Mouse (Mus musculus): Measurements from ENCODE around the gene Camta1. TPM values are rescaled to one million over a fixed set of nuclear protein-coding genes. Genes with fewer than 3 reads are reported as not detected.

Gene Camta1
- polyA plus RNA-seq, 1 experiment from 2014 or later, result 66.4 TPM

DNA sequence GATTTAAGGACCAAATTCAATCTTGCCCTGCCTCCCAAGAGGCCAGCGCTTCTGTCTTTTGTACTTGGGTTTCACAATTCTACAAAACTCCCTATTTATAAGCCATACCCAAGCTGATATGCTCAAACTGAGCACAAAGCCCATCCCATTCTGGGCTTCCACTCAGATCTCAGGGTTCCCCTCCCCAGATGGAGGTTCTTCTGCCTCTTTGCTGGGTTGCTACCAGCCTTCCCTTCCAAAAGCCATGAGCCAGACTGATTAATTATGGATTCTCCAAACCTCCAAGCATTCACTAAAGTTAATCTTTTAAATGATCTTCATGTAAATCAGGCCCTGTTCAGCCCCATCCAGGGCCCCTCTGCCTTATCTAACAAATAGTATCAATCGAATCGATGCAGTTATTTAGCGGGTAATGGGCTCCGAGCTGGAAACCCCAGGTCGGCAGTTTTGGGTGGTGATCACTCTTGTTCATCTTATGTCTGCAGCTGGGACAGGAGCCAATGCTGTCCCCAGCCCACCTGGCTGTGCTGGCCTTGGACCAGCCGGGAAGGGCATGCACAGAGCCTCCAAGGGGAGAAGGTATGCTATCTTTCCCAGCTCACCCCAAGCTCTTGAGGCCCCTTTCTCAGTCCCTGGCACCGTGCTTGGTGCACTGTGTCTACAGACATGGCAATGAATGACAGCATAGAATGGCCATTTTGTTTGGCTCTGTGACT, 534.5 kb downstream of the Camta1 start:
- no peak overlapping the region for H3K9ac ChIP-seq
- ATAC-seq (ENCODE audit: insufficient number of reproducible peaks, low FRiP score, low TSS enrichment, low read depth), result no peak
- peaks cover 4% of the 10 kb centered on the region; the same call in 1 of the 2 replicates for H3K27me3 ChIP-seq
- no peak overlapping the region for H3K4me3 ChIP-seq
- WGBS, result 93% methylated on average over 8 of the region's 8 CpGs
- no peaks in the 10 kb centered on the region for H3K9me3 ChIP-seq
- H3K4me1 ChIP-seq, result no peaks in the 10 kb centered on the region
- no peak overlapping the region for H3K27ac ChIP-seq
- no peaks in the 10 kb centered on the region for H3K36me3 ChIP-seq
- H3K4me2 ChIP-seq, result no peak overlapping the region

DNA sequence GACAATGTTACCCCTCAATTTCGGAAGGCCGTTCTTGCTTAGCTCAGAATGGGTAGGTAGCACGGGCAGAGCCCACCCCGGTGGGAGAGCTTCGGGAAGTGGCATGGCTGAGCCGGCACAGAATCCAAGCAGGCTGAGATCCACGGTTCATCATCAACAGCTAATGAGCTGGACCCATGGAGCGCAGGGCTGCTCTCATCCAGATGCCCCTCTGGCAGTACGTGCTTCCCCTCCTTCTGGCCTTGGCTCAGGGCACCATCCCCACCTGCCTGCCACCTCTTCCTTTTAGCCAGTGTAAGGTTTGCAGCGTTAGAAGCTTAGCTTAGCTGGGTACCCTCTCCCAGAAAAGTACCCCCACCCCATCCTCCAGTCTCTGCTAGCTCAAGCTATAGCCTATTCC, 545.2 kb downstream of the Camta1 start:
- Histone ChIP-seq H3K4me3 (no peak overlapping the region), H3K9me3 (no peaks in the 10 kb centered on the region), H3K27ac (no peak overlapping the region), H3K27me3 (peaks cover 3% of the 10 kb centered on the region; the same call in 1 of the 2 replicates), H3K36me3 (no peaks in the 10 kb centered on the region), H3K9ac (no peak overlapping the region), H3K4me2 (no peak overlapping the region), H3K4me1 (no peaks in the 10 kb centered on the region)
- 75% methylated on average over 10 of the region's 10 CpGs for WGBS
- no peak for ATAC-seq (ENCODE audit: insufficient number of reproducible peaks, low FRiP score, low TSS enrichment, low read depth)

DNA sequence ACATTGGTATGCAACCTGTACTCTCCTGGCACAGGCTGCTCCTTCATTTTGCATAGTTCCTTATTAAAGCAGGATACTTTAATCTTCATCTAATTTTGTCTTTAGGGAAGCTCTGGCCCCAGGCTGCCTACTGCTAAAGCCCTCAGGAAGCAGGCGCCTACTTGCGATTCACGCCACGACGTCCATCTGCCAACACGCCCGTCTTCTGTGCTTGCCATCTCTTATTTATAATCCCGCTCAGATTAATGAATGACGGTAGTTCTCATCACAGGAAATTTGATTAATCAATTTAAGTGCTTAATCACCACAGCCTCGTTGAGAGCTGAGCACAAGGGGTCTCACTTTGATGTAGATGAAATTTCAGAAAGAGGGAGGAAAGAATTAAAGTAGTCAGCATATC, 546.0 kb downstream of the Camta1 start:
- no peak overlapping the region for H3K4me3 ChIP-seq
- no peak overlapping the region for H3K27ac ChIP-seq
- WGBS, result 70% methylated on average over 10 of the region's 10 CpGs
- peaks cover 3% of the 10 kb centered on the region; the same call in 1 of the 2 replicates for H3K27me3 ChIP-seq
- H3K4me2 ChIP-seq, result no peak overlapping the region
- H3K36me3 ChIP-seq, result no peaks in the 10 kb centered on the region
- no peaks in the 10 kb centered on the region for H3K4me1 ChIP-seq
- no peak for ATAC-seq (ENCODE audit: insufficient number of reproducible peaks, low FRiP score, low TSS enrichment, low read depth)
- no peak overlapping the region for H3K9ac ChIP-seq
- H3K9me3 ChIP-seq, result no peaks in the 10 kb centered on the region

DNA sequence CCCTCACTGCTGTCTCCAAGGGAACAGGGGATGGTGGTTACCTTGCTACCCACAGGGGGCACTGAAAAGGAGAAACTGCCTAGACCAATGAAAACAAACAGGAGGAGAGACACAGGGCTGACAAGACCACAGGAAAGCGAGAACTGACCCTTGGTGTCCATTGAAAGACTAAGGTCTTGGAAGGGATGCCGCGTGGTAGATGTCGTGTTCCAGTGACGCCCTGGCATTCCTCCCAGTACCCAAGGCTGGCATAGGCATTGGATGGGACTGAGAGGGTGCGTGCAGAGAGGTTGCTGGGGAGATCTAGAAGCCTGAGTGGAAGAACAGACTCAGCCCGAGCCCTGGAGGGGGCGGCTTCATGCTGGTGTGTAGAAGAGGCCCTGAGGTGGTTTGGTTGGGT, 550.9 kb downstream of the Camta1 start:
- WGBS, result 81% methylated on average over 8 of the region's 8 CpGs
- Histone ChIP-seq H3K4me2 (no peak overlapping the region), H3K27ac (no peak overlapping the region), H3K36me3 (no peaks in the 10 kb centered on the region), H3K9me3 (no peaks in the 10 kb centered on the region), H3K4me3 (no peak overlapping the region), H3K4me1 (no peaks in the 10 kb centered on the region; the same call in 1 of the 2 replicates), H3K27me3 (no peaks in the 10 kb centered on the region), H3K9ac (no peak overlapping the region)
- ATAC-seq (ENCODE audit: insufficient number of reproducible peaks, low FRiP score, low TSS enrichment, low read depth), result no peak

DNA sequence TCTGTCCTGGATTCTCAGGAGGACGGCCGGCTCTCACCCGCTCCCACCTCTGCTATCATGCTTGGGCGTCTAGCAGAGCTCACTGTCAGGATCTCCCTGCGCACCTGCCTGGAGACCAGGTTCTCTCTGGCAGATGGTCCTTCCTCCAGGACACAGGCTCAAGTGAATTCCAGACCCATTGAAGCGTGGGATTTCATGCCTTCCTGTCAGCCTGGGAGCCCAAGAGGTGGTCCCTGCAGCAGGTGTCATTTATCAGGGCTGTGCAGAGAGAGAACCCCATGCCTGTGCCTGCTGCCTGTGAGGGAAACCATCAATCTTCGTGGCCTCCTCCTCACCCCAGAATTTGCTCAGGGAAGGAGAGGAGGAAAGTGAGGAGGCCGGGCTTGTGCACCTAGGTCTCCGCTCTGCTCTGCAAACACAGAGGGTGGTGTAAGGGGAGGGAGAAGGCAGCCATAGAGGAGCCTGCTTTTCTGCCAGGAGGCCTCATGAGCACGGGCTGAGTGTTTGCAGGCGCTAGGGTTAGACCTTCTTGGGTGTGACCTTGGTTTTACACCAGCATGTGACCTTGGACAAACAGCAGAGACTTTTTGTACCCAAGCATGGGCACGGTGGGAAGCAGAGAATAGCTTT, 551.5 kb downstream of the Camta1 start:
- Histone ChIP-seq H3K4me2 (no peak overlapping the region), H3K27me3 (no peaks in the 10 kb centered on the region), H3K4me1 (no peaks in the 10 kb centered on the region; the same call in 1 of the 2 replicates), H3K4me3 (no peak overlapping the region), H3K9ac (no peak overlapping the region), H3K9me3 (no peaks in the 10 kb centered on the region), H3K36me3 (no peaks in the 10 kb centered on the region), H3K27ac (no peak overlapping the region)
- ATAC-seq (ENCODE audit: insufficient number of reproducible peaks, low FRiP score, low TSS enrichment, low read depth), result no peak
- 35% methylated on average over 12 of the region's 12 CpGs for WGBS

DNA sequence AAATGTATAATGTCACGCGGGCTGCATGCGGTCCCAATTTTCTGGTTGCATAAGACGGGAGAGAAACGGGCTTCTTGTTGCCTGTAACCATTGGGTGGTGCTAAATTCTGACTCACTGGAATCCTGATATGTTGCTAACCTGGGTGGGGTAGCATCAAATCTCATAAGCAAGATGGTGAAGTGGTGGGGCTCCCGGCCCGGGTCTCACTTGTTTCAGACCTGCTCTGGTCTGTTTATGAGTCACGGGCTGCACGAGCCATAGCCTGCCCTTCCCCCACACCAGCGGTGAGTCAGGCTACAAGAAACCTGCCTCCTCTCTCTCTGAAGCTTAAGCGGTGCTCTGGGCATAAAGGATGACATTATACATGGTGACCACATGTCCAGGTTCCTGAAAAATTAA, 554.8 kb downstream of the Camta1 start:
- Histone ChIP-seq H3K9ac (no peak overlapping the region), H3K9me3 (no peaks in the 10 kb centered on the region), H3K27ac (no peak overlapping the region), H3K4me3 (no peak overlapping the region), H3K27me3 (no peaks in the 10 kb centered on the region), H3K4me2 (no peak overlapping the region), H3K4me1 (peaks cover 14% of the 10 kb centered on the region), H3K36me3 (no peaks in the 10 kb centered on the region)
- WGBS, result 70% methylated on average over 11 of the region's 11 CpGs
- ATAC-seq (ENCODE audit: insufficient number of reproducible peaks, low FRiP score, low TSS enrichment, low read depth), result no peak

DNA sequence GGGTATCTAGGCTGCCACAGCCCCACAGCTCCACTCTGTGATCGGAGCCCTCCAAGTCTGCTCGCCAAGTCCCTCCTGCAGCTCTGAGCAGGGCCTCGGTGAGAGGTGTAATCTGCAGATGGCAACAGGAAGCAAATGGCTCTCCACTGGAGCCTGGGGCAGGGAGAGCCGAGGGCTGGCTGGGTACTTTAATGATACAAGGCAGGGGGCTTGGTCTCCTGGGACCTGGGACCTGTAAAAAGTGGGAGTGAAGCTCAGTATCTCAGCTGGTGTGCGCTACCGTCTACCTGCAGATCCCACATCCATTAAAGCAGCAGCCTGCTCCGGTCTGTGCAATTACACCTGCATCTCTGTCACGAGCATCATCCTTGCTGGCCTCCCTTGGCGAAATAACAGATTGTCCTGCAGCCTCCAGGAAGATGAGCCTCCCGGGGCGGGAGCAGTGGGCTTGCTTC, 555.3 kb downstream of the Camta1 start:
- ATAC-seq (ENCODE audit: insufficient number of reproducible peaks, low FRiP score, low TSS enrichment, low read depth), result no peak
- WGBS, result 51% methylated on average over 11 of the region's 11 CpGs
- H3K27me3 ChIP-seq, result peaks cover 2% of the 10 kb centered on the region; the same call in 1 of the 2 replicates
- no peak overlapping the region for H3K4me3 ChIP-seq
- H3K4me1 ChIP-seq, result peaks cover 17% of the 10 kb centered on the region
- no peaks in the 10 kb centered on the region for H3K9me3 ChIP-seq
- no peaks in the 10 kb centered on the region for H3K36me3 ChIP-seq
- no peak overlapping the region for H3K4me2 ChIP-seq
- H3K27ac ChIP-seq, result no peak overlapping the region
- no peak overlapping the region for H3K9ac ChIP-seq

DNA sequence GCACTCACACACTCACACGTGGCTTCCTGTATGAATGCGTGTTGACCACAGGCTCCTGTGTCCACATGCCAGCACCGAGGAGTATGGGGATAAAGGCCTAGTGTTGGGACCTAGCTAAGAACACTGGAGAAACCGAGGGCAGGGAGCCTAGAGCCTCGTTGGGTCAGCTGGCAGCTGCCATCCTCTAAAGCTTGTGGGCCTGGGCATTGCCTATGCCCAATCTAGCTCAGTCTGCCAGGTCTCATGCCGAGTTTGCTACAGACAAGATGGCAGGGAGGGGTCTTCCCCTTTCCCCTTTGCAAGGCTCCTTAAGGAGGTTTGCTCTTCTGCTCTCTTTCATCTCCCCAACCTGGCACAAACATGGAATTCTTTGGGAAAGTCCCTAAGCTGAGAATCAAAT, 555.9 kb downstream of the Camta1 start:
- H3K4me1 ChIP-seq, result peaks cover 21% of the 10 kb centered on the region
- H3K9ac ChIP-seq, result no peak overlapping the region
- H3K36me3 ChIP-seq, result no peaks in the 10 kb centered on the region
- H3K27me3 ChIP-seq, result peaks cover 6% of the 10 kb centered on the region
- no peaks in the 10 kb centered on the region for H3K9me3 ChIP-seq
- 83% methylated on average over 6 of the region's 6 CpGs for WGBS
- H3K4me2 ChIP-seq, result no peak overlapping the region
- no peak overlapping the region for H3K4me3 ChIP-seq
- ATAC-seq (ENCODE audit: insufficient number of reproducible peaks, low FRiP score, low TSS enrichment, low read depth), result no peak
- no peak overlapping the region for H3K27ac ChIP-seq

DNA sequence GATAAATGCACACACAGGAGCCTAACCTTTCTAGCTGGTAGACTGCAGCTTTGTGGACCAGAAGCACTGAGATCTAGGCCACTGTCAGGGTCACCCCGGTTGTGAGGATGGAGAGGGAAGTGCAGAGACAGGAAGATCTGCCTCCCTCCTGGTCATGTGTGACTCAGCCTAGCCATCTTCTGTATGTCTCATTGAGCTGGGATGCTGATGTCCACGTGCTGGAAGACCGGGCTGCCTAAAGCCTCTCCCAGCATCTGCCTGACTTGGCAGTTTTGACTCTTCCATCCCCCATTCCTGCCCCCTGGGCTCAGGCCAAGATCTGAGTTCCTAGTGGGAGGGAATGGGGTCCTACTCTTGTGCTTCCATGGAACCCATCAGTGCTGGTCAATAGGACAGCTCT, 557.7 kb downstream of the Camta1 start:
- Histone ChIP-seq H3K27ac (no peak overlapping the region), H3K4me2 (no peak overlapping the region), H3K4me3 (no peak overlapping the region), H3K4me1 (peaks cover 26% of the 10 kb centered on the region), H3K36me3 (no peaks in the 10 kb centered on the region), H3K9ac (no peak overlapping the region), H3K27me3 (peaks cover 20% of the 10 kb centered on the region), H3K9me3 (no peaks in the 10 kb centered on the region)
- ATAC-seq (ENCODE audit: insufficient number of reproducible peaks, low FRiP score, low TSS enrichment, low read depth), result no peak
- WGBS, result 73% methylated on average over 3 of the region's 3 CpGs

DNA sequence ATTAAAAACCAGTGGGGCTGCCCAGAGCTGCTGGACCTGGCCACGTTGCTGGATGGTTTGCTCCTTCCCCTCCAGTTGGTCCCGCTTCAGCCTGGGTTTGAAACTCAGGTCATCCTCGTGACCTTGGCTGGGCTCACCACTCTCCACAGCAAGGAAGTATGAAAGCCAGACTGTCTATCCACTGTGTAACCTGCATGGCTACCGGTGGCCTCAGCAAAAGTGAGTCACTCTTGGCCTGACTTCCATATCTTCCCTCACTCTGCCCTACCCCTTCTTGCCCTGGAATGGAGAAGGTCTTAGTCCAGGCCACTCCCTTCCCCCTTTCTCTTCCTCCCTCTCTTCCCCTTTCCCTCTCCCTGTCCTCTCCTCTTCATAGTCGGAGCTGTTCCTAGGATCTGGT, 558.2 kb downstream of the Camta1 start:
- 70% methylated on average over 5 of the region's 5 CpGs for WGBS
- peaks cover 26% of the 10 kb centered on the region for H3K4me1 ChIP-seq
- no peak overlapping the region for H3K9ac ChIP-seq
- H3K4me3 ChIP-seq, result no peak overlapping the region
- H3K9me3 ChIP-seq, result no peaks in the 10 kb centered on the region
- no peaks in the 10 kb centered on the region for H3K36me3 ChIP-seq
- no peak overlapping the region for H3K27ac ChIP-seq
- H3K27me3 ChIP-seq, result peaks cover 25% of the 10 kb centered on the region
- H3K4me2 ChIP-seq, result no peak overlapping the region
- ATAC-seq (ENCODE audit: insufficient number of reproducible peaks, low FRiP score, low TSS enrichment, low read depth), result no peak

DNA sequence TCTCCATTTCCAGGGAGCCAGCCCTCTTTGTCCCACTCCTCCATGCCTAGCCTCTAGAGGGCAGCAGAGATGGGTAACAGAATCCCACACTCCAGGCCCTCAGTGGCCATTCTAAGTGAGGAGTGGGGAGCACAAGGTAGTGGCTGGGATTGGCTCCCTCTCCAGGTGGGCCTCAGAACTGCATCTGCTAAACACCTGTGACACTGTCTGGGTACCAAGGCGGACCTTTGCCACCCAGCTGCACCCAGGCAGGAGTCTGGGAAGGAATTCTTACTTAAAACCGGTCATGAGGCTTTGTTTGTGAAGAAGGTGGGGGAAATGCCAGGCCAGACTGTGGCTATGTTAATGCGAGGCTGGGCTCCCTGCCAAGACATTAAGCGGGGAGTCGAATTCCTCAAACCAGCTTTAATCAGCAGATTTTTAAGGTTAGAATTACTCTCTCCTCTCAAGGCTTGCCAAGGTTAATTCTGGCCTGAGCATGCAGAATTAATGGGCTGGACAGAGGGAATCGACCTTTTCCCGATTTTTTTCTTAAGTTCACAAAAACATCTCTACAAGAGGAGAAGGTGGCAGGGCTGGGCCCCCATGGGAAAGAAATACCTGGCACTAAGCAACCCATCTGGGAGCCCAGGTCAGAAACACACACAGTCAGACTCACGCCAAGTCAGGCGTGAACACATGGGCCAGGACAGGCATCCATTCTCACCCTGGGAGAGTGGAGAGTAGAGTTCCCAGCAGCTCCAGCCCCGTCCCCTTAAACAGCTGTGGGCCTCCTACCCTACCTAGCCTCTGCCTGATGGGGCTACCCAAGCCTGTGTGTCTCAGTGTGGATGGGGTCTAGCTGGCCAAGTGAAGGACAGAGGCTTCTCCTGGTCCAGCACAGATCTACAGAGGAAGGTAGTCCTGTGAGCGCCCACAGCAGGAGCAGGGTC, 559.2 kb downstream of the Camta1 start:
- no peak overlapping the region for H3K4me2 ChIP-seq
- WGBS, result 23% methylated on average over 11 of the region's 11 CpGs
- peaks cover 26% of the 10 kb centered on the region for H3K4me1 ChIP-seq
- no peak overlapping the region for H3K4me3 ChIP-seq
- H3K36me3 ChIP-seq, result no peaks in the 10 kb centered on the region
- no peak for ATAC-seq (ENCODE audit: insufficient number of reproducible peaks, low FRiP score, low TSS enrichment, low read depth)
- peak overlapping the region; percentile 39; the same call in 1 of the 2 replicates for H3K27ac ChIP-seq
- peaks cover 25% of the 10 kb centered on the region for H3K27me3 ChIP-seq
- no peak overlapping the region for H3K9ac ChIP-seq
- H3K9me3 ChIP-seq, result no peaks in the 10 kb centered on the region

DNA sequence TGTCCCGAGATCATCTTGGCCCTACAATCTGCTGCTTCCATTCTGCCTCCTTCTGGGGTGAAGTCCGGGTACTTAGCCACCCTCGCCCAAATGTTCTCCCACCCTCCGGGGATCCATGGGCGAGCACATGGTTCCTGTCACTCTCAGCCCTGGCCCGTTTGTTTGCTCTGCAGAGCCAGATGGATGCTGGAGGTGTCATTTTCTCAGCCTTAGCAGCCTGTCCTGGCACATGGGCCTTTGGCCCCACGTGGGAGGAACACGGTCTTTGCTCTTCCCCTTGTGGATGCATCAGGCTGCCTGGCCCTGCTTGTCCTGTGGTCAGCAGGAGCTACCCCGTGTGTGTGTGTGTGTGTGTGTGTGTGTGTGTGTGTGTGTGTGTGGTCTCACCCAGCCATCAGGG, 560.3 kb downstream of the Camta1 start:
- no peak for ATAC-seq (ENCODE audit: insufficient number of reproducible peaks, low FRiP score, low TSS enrichment, low read depth)
- Histone ChIP-seq H3K27me3 (peaks cover 25% of the 10 kb centered on the region), H3K4me2 (no peak overlapping the region), H3K4me1 (peaks cover 26% of the 10 kb centered on the region), H3K9me3 (no peaks in the 10 kb centered on the region), H3K36me3 (no peaks in the 10 kb centered on the region), H3K4me3 (no peak overlapping the region), H3K9ac (no peak overlapping the region), H3K27ac (no peak overlapping the region)
- WGBS, result 34% methylated on average over 9 of the region's 9 CpGs

Data from limb, embryonic 15.5 days (tissue).